Mouse (Mus musculus) embryonic facial prominence, embryonic 14.5 days (tissue): Measurements from ENCODE around the gene Gm47283. TPM values are rescaled to one million over a fixed set of nuclear protein-coding genes. Genes with fewer than 3 reads are reported as not detected.
A peak's percentile ranks its signal among the peaks of the same experiment; 100 is the strongest.
"Not testable (repeated sequence)": the region's sequence is repeated elsewhere in the genome, so short reads cannot be mapped to it uniquely, and the experiment has no call there.

Experiments used
- ATAC-seq: fragments of 200-750 bp; cut with Nextera tagmentation; 2 replicates; pipeline ENCODE4 v1.8.0; 2017; ENCODE audit warnings: low read depth, moderate number of reproducible peaks, moderate TSS enrichment
- DNase-seq: peaks from one replicate; pipeline ENCODE4 v3.0.0-alpha.2; 2015; ENCODE audit warnings: low spot score
- H3K27ac ChIP-seq: fragments of 300-500 bp; sonication (generic); replicated peaks from 2 replicates; pipeline ENCODE4 v1.5.1; 2014; ENCODE audit warnings: low read depth, mild to moderate bottlenecking, low read length, moderate library complexity
- H3K27me3 ChIP-seq: fragments of 300-500 bp; sonication (generic); replicated peaks from 2 replicates; pipeline ENCODE4 v1.6.1; 2014; ENCODE audit warnings: low read length; ENCODE audit not compliant: control insufficient read depth, insufficient read depth
- H3K36me3 ChIP-seq: fragments of 300-500 bp; sonication (generic); 2 replicates; pipeline ENCODE4 v1.6.1; 2014; ENCODE audit warnings: low read length, mixed read lengths; ENCODE audit not compliant: control insufficient read depth, insufficient read depth
- H3K4me1 ChIP-seq: fragments of 300-500 bp; sonication (generic); 2 replicates; pipeline ENCODE4 v1.6.1; 2014; ENCODE audit warnings: antibody characterized with exemption, low read length; ENCODE audit not compliant: control insufficient read depth, insufficient read depth
- H3K4me2 ChIP-seq: fragments of 300-500 bp; sonication (generic); 2 replicates; pipeline ENCODE4 v1.6.1; 2014; ENCODE audit warnings: low read depth, mild to moderate bottlenecking, low read length, moderate library complexity, mixed read lengths
- H3K4me3 ChIP-seq: fragments of 300-500 bp; sonication (generic); 2 replicates; pipeline ENCODE4 v1.5.1; 2014; ENCODE audit warnings: low read depth, mild to moderate bottlenecking, low read length
- H3K9ac ChIP-seq: fragments of 300-500 bp; sonication (generic); 2 replicates; pipeline ENCODE4 v1.6.1; 2014; ENCODE audit warnings: low read depth, mild to moderate bottlenecking, low read length, moderate library complexity, mixed read lengths
- H3K9me3 ChIP-seq: fragments of 300-500 bp; sonication (generic); 2 replicates; pipeline ENCODE4 v1.6.1; 2016; ENCODE audit warnings: low read length; ENCODE audit not compliant: control insufficient read depth
- WGBS: fragments of 180-500 bp; shearing (Covaris S2); extraction: QIAGEN DNeasy Blood & Tissue Kit; methylation state at CpG from one replicate; pipeline ENCODE4 v1.1.7; 2014; 5-methylcytosine and 5-hydroxymethylcytosine counted together
- polyA plus RNA-seq: library from polyadenylated mRNA; unstranded; fragments of >200 nt; fragmentation: Nextera tagmentation; extraction: Ambion mirVana; gene quantifications from 2 replicates; pipeline ENCODE4 v1.2.1, GENCODE M21; 2014

The Gm47283 gene
- polyA plus RNA-seq, 1 experiment from 2014 or later, result not detected

DNA sequence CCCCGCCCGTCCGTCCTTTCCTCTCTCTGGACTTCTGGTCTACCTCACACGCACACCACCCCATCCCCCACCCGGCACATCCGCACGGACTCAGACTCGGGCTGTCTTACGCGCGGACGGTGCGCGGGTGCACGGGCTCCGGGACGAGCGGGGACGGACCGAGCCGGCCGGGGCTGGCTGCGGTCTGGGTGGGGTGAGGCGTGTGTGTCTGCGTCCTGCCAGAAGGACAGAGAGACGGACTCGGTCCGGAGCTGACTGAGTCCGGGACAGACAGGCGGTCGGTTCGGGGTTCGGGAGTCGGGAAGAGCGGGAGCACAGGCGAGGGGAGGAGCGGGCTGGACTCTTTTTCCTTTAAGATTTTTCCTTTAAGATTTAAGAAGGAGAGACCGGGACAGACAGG is 43.5 kb upstream of the Gm47283 start:
- not testable (repeated sequence) for H3K4me2 ChIP-seq, H3K9ac ChIP-seq, H3K27me3 ChIP-seq, H3K4me3 ChIP-seq, H3K4me1 ChIP-seq, H3K27ac ChIP-seq
- Histone ChIP-seq H3K36me3 (peaks cover 65% of the 10 kb centered on the region), H3K9me3 (peaks cover 68% of the 10 kb centered on the region)
- WGBS, result 83% methylated on average over 38 of the region's 38 CpGs
- DNase-seq (peak; percentile 51), ATAC-seq (peak; percentile 26)

DNA sequence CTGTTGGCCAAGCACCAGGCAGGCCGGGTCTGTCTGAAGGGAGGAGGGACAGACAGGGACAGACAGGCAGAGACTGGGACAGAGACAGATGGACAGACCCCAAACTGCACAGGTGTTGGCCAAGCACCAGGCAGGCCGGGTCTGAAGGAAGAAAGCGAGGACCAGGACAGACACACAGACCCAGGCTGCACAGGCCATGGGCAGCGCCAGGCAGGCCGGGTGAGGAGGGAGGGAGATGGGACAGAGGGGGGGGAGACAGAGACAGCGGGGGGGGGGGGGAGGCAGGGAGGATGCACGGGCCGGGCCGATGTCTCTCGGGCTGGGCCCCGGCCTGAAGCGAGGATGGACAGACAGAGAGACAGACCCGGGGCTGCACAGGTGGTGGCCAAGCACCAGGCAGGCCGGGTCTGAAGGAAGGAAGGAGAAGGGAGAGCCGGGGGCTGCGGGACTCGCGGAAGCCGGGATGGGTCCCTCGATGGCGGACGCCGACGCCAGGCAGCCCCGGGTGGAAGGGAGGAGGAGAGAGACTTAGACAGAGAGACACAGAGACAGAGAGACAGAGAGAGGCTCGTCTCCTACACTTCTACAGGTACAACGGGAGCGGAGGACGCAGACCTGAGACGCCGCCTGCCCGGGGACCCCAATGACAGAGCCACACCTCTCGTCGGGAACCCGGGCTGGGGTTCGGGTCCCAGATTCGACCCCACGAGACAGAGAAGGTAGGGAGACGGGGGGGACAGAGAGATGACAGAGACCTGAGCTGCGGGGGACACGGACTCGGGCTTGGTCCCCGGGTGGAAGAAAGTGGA is 42.9 kb upstream of the Gm47283 start:
- H3K27me3 ChIP-seq, H3K27ac ChIP-seq, H3K4me1 ChIP-seq, H3K9ac ChIP-seq, H3K4me3 ChIP-seq, H3K4me2 ChIP-seq: not testable (repeated sequence)
- WGBS, result 88% methylated on average over 43 of the region's 43 CpGs
- DNase-seq, result peak; percentile 63
- H3K9me3 ChIP-seq, result peaks cover 68% of the 10 kb centered on the region
- peak; percentile 19 for ATAC-seq
- peaks cover 65% of the 10 kb centered on the region for H3K36me3 ChIP-seq

DNA sequence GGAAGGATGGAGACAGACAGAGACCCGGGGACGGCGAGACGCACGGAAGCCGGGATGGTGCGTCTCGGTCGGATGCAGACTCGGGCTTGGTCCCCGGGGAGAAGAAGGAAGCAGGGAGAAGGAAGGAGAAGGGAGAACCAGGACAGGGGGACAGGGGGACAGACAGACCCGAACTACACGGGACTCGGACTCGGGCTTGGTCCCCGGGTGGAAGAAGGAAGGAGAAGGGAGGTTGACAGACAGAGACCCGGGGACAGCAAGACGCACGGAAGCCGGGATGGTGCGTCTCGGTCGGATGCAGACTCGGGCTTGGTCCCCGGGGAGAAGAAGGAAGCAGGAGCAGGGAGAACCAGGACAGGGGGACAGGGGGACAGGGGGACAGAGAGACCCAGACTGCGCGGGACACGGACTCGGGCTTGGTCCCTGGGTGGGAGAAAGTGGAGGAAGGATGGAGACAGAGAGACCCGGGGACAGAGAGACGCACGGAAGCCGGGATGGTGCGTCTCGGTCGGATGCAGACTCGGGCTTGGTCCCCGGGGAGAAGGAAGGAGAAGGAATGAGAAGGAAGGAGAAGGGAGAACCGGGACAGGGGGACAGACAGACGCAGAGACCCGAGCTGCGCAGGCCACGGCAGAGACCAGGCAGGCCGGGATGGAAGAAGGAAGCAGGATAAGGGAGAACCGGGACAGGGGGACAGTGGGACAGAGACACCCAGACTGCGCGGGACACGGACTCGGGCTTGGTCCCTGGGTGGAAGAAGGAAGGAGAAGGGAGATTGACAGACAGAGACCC is 42.1 kb upstream of the Gm47283 start:
- not testable (repeated sequence) for ATAC-seq, H3K27ac ChIP-seq, H3K4me2 ChIP-seq, H3K4me1 ChIP-seq, H3K9ac ChIP-seq, H3K27me3 ChIP-seq, H3K4me3 ChIP-seq
- Histone ChIP-seq H3K9me3 (peaks cover 65% of the 10 kb centered on the region), H3K36me3 (peaks cover 61% of the 10 kb centered on the region)
- 93% methylated on average over 49 of the region's 49 CpGs for WGBS
- peak; percentile 81 for DNase-seq

GRCm38 (mm10) chrY:90743053-90743810 is 41.3 kb upstream of the Gm47283 start:
- not testable (repeated sequence) for H3K4me1 ChIP-seq, H3K27me3 ChIP-seq, H3K4me3 ChIP-seq, H3K27ac ChIP-seq, ATAC-seq, H3K9ac ChIP-seq, H3K4me2 ChIP-seq
- 89% methylated on average over 46 of the region's 46 CpGs for WGBS
- DNase-seq, result peak; percentile 27
- Histone ChIP-seq H3K36me3 (peaks cover 54% of the 10 kb centered on the region), H3K9me3 (peaks cover 58% of the 10 kb centered on the region)

DNA sequence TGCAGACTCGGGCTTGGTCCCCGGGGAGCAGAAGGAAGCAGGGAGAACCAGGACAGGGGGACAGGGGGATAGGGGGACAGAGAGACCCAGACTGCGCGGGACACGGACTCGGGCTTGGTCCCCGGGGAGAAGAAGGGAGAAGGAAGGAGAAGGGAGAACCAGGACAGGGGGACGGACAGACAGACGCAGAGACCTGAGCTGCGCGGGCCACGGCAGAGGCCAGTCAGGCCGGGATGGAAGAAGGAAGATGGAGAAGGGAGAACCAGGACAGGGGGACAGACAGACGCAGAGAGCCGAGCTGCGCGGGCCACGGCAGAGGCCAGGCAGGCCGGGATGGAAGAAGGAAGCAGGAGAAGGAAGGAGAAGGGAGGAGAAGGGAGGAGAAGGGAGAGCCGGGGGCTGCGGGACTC is 40.7 kb upstream of the Gm47283 start:
- H3K9ac ChIP-seq, result no peak overlapping the region
- no peak overlapping the region for H3K4me3 ChIP-seq
- ATAC-seq, result no peak
- no peaks in the 10 kb centered on the region for H3K27me3 ChIP-seq
- peaks cover 48% of the 10 kb centered on the region for H3K36me3 ChIP-seq
- H3K27ac ChIP-seq, result no peak overlapping the region
- H3K4me2 ChIP-seq, result no peak overlapping the region
- H3K4me1 ChIP-seq, result no peaks in the 10 kb centered on the region
- peaks cover 52% of the 10 kb centered on the region for H3K9me3 ChIP-seq
- no peak for DNase-seq
- WGBS, result 88% methylated on average over 21 of the region's 21 CpGs

GRCm38 (mm10) chrY:90744381-90744981 is 40.1 kb upstream of the Gm47283 start:
- H3K27me3 ChIP-seq, H3K4me1 ChIP-seq, H3K4me2 ChIP-seq, H3K9ac ChIP-seq, H3K27ac ChIP-seq, H3K4me3 ChIP-seq: not testable (repeated sequence)
- Histone ChIP-seq H3K36me3 (peaks cover 41% of the 10 kb centered on the region), H3K9me3 (peaks cover 45% of the 10 kb centered on the region)
- DNase-seq (peak; percentile 87), ATAC-seq (peak; percentile 95)
- WGBS, result 76% methylated on average over 49 of the region's 51 CpGs

DNA sequence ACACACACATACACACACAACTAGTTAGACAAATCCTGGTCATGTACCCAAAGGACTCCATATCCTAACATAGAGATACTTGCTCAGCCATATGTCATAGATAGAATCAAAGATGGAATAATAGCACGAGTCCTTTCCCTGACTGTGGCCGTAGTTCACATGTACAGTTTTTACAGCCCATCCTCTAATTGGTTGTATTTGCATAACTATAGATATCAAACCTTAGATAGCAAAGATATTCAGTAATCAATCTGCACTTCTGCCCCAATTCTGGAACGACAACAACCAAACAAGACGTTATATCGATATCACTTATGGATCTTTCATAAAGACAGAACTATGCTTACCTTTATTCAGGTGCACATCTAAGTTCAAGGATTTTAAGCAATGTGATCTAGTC is 39.3 kb upstream of the Gm47283 start:
- not testable (repeated sequence) for H3K4me1 ChIP-seq, H3K27me3 ChIP-seq, H3K4me2 ChIP-seq, H3K27ac ChIP-seq, DNase-seq, H3K9ac ChIP-seq, H3K4me3 ChIP-seq, ATAC-seq
- WGBS, result 96% methylated on average over 5 of the region's 5 CpGs
- Histone ChIP-seq H3K9me3 (peaks cover 37% of the 10 kb centered on the region), H3K36me3 (peaks cover 33% of the 10 kb centered on the region)

DNA sequence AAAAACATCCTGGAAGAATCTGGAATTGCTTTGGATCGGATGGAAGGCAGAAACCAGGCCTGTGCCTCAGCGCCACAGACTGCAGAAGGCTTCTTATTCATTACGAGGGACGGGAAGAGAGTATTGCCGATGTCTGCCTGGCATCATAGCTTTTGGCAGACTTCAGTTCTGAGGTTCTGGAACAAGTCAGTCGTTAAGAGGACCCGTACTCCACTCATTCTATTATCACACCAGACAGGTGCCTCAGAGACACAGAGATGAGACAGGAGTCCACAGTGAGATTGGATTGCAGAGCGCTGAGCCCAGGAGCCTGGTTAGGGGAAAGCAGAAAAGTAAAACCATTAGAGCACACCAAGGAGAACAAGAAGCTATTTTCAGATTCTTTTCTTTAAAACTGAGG is 29.8 kb upstream of the Gm47283 start, which contains the start of gene Gm21860:
Gene Gm21860, minus strand, starts transcription at position 101 of the 400 bp plus-strand sequence.
- not testable (repeated sequence) for DNase-seq, H3K4me3 ChIP-seq, H3K27ac ChIP-seq, ATAC-seq, H3K9me3 ChIP-seq, H3K27me3 ChIP-seq, H3K4me1 ChIP-seq, H3K9ac ChIP-seq, H3K4me2 ChIP-seq, H3K36me3 ChIP-seq
- WGBS, result no CpG with 5 or more reads among the region's 8 CpGs
